Mouse (Mus musculus) erythroid progenitor cell, adult 5-6 weeks (primary cell): ENCODE data around the gene Olfr1385. TPM values are rescaled to one million over a fixed set of nuclear protein-coding genes. Genes with fewer than 3 reads are reported as not detected.
"Not testable (repeated sequence)": the region's sequence is repeated elsewhere in the genome, so short reads cannot be mapped to it uniquely, and the experiment has no call there.

ENCODE experiments used
- ATAC-seq: replicated peaks from 2 replicates; pipeline ENCODE4 v1.8.0; 2016; ENCODE audit warnings: moderate number of reproducible peaks, mild to moderate bottlenecking, moderate TSS enrichment, inconsistent platforms; ENCODE audit not compliant: poor library complexity, low FRiP score, severe bottlenecking
- total RNA-seq, 2 experiments: library from RNA; stranded (forward) in 1 of 2; stranded (reverse) in 1 of 2; fragments of 150-400 nt in 1 of 2; fragments of 186-747, 209-891 nt in 1 of 2; gene quantifications; 2 replicates each; pipeline versions ENCODE4 v1.2.3 to v1.2.4; 2015 to 2017; ENCODE audit warnings: low replicate concordance in 2 of 2

Olfr1385 gene
- total RNA-seq (2015; ENCODE audit: low replicate concordance) (not detected in 2 replicates), total RNA-seq (2017; ENCODE audit: low replicate concordance) (not detected in 2 replicates)

GRCm38 (mm10) chr11:49488770-49489169 lies at the start of gene Olfr1385:
Olfr1385 (plus strand) TSS chr11:49489070.
- ATAC-seq: not testable (repeated sequence)

- ATAC-seq: no peak
Observed at GRCm38 (mm10) chr11:49455043-49455442, 33.8 kb upstream of the Olfr1385 start, which contains the start of gene Olfr1387. Olfr1387 (plus strand) TSS chr11:49455343.

GRCm38 (mm10) chr11:49464746-49465145 lies 24.1 kb upstream of the Olfr1385 start, which contains the start of gene Olfr1386:
Olfr1386 (plus strand) TSS chr11:49465046.
- not testable (repeated sequence) for ATAC-seq

- ATAC-seq: no peak
Observed at GRCm38 (mm10) chr11:49485973-49486372, 2.9 kb upstream of the Olfr1385 start.

GRCm38 (mm10) chr11:49518086-49518485 lies 29.2 kb downstream of the Olfr1385 start:
- ATAC-seq: no peak

GRCm38 (mm10) chr11:49519348-49519747 lies 30.5 kb downstream of the Olfr1385 start, which contains the start of gene Olfr1383:
Olfr1383 (plus strand) TSS chr11:49519648.
- ATAC-seq: no peak

- ATAC-seq: no peak
Observed at GRCm38 (mm10) chr11:49527947-49528346, 39.1 kb downstream of the Olfr1385 start, which contains the start of gene Olfr1382. Olfr1382 (plus strand) TSS chr11:49528247.

GRCm38 (mm10) chr11:49532761-49533160 lies 43.9 kb downstream of the Olfr1385 start:
- no peak for ATAC-seq

GRCm38 (mm10) chr11:49536631-49537030 lies 47.8 kb downstream of the Olfr1385 start:
- not testable (repeated sequence) for ATAC-seq

- not testable (repeated sequence) for ATAC-seq
Observed at GRCm38 (mm10) chr11:49543149-49543548, 54.3 kb downstream of the Olfr1385 start, which contains the start of gene Olfr1381. Olfr1381 (plus strand) TSS chr11:49543449.

Other genes with a start within 250 kb of the Olfr1385 start
- 12.2 and 15.5 TPM in 2 replicates for gene Mgat1, start 244.9 kb upstream of the Olfr1385 start, total RNA-seq (2015; ENCODE audit: low replicate concordance)
- 21.8 and 26.2 TPM in 2 replicates for gene Mgat1, start 244.9 kb upstream of the Olfr1385 start, total RNA-seq (2017; ENCODE audit: low replicate concordance)
- gene Olfr1393, start 210.8 kb upstream of the Olfr1385 start, total RNA-seq (2015; ENCODE audit: low replicate concordance): not detected in 2 replicates
- gene Olfr1393, start 210.8 kb upstream of the Olfr1385 start, total RNA-seq (2017; ENCODE audit: low replicate concordance): not detected in 2 replicates
- gene Olfr1392, start 203.8 kb upstream of the Olfr1385 start, total RNA-seq (2015; ENCODE audit: low replicate concordance): not detected in 2 replicates
- gene Olfr1392, start 203.8 kb upstream of the Olfr1385 start, total RNA-seq (2017; ENCODE audit: low replicate concordance): not detected in 2 replicates
- not detected in 2 replicates for gene Olfr10, start 184.3 kb upstream of the Olfr1385 start, total RNA-seq (2015; ENCODE audit: low replicate concordance)
- not detected in 2 replicates for gene Olfr10, start 184.3 kb upstream of the Olfr1385 start, total RNA-seq (2017; ENCODE audit: low replicate concordance)
- not detected in 2 replicates for gene Olfr1391, start 166.3 kb upstream of the Olfr1385 start, total RNA-seq (2015; ENCODE audit: low replicate concordance)
- not detected in 2 replicates for gene Olfr1391, start 166.3 kb upstream of the Olfr1385 start, total RNA-seq (2017; ENCODE audit: low replicate concordance)
- not detected in 2 replicates for gene Olfr1390, start 153.9 kb upstream of the Olfr1385 start, total RNA-seq (2015; ENCODE audit: low replicate concordance)
- gene Olfr1390, start 153.9 kb upstream of the Olfr1385 start, total RNA-seq (2017; ENCODE audit: low replicate concordance): not detected in 2 replicates
- not detected in 2 replicates for gene Olfr1389, start 66.0 kb upstream of the Olfr1385 start, total RNA-seq (2015; ENCODE audit: low replicate concordance)
- gene Olfr1389, start 66.0 kb upstream of the Olfr1385 start, total RNA-seq (2017; ENCODE audit: low replicate concordance): not detected in 2 replicates
- gene Olfr1388, start 52.4 kb upstream of the Olfr1385 start, total RNA-seq (2015; ENCODE audit: low replicate concordance): 1.8 TPM in 1 of 2 replicates, not detected in the other
- 2.7 and 7.3 TPM in 2 replicates for gene Olfr1388, start 52.4 kb upstream of the Olfr1385 start, total RNA-seq (2017; ENCODE audit: low replicate concordance)
- gene Olfr1387, start 33.7 kb upstream of the Olfr1385 start, total RNA-seq (2015; ENCODE audit: low replicate concordance): not detected in 2 replicates
- not detected in 2 replicates for gene Olfr1387, start 33.7 kb upstream of the Olfr1385 start, total RNA-seq (2017; ENCODE audit: low replicate concordance)
- not detected in 2 replicates for gene Olfr1386, start 24.0 kb upstream of the Olfr1385 start, total RNA-seq (2015; ENCODE audit: low replicate concordance)
- not detected in 2 replicates for gene Olfr1386, start 24.0 kb upstream of the Olfr1385 start, total RNA-seq (2017; ENCODE audit: low replicate concordance)
- not detected in 2 replicates for gene Olfr1384, start 17.7 kb downstream of the Olfr1385 start, total RNA-seq (2015; ENCODE audit: low replicate concordance)
- gene Olfr1384, start 17.7 kb downstream of the Olfr1385 start, total RNA-seq (2017; ENCODE audit: low replicate concordance): not detected in 2 replicates
- not detected in 2 replicates for gene Olfr1383, start 30.6 kb downstream of the Olfr1385 start, total RNA-seq (2015; ENCODE audit: low replicate concordance)
- gene Olfr1383, start 30.6 kb downstream of the Olfr1385 start, total RNA-seq (2017; ENCODE audit: low replicate concordance): not detected in 2 replicates
- not detected in 2 replicates for gene Olfr1382, start 39.2 kb downstream of the Olfr1385 start, total RNA-seq (2015; ENCODE audit: low replicate concordance)
- gene Olfr1382, start 39.2 kb downstream of the Olfr1385 start, total RNA-seq (2017; ENCODE audit: low replicate concordance): not detected in 2 replicates
- gene Olfr1381, start 54.4 kb downstream of the Olfr1385 start, total RNA-seq (2015; ENCODE audit: low replicate concordance): not detected in 2 replicates
- not detected in 2 replicates for gene Olfr1381, start 54.4 kb downstream of the Olfr1385 start, total RNA-seq (2017; ENCODE audit: low replicate concordance)
- gene Olfr1380, start 67.8 kb downstream of the Olfr1385 start, total RNA-seq (2015; ENCODE audit: low replicate concordance): not detected in 2 replicates
- not detected in 2 replicates for gene Olfr1380, start 67.8 kb downstream of the Olfr1385 start, total RNA-seq (2017; ENCODE audit: low replicate concordance)
- gene Flt4, start 120.2 kb downstream of the Olfr1385 start, total RNA-seq (2015; ENCODE audit: low replicate concordance): 0.36 TPM in 1 of 2 replicates, not detected in the other
- gene Flt4, start 120.2 kb downstream of the Olfr1385 start, total RNA-seq (2017; ENCODE audit: low replicate concordance): not detected in 2 replicates
- gene Scgb3a1, start 174.5 kb downstream of the Olfr1385 start, total RNA-seq (2015; ENCODE audit: low replicate concordance): not detected in 2 replicates
- not detected in 2 replicates for gene Scgb3a1, start 174.5 kb downstream of the Olfr1385 start, total RNA-seq (2017; ENCODE audit: low replicate concordance)
- 91.0 and 112 TPM in 2 replicates for gene Cnot6, start 223.7 kb downstream of the Olfr1385 start, total RNA-seq (2015; ENCODE audit: low replicate concordance)
- gene Cnot6, start 223.7 kb downstream of the Olfr1385 start, total RNA-seq (2017; ENCODE audit: low replicate concordance): 115 and 137 TPM in 2 replicates